Mouse (Mus musculus) natural killer cell, adult 2 months (primary cell): Measurements from ENCODE around the gene Snrpd2.
"Not testable (repeated sequence)": the region's sequence is repeated elsewhere in the genome, so short reads cannot be mapped to it uniquely, and the experiment has no call there.

ENCODE experiments used
- DNase-seq, 2 experiments: peaks; one replicate each; pipeline ENCODE4 v3.0.0; 2022; ENCODE audit warnings: low spot score in 2 of 2

Snrpd2 gene

GRCm38 (mm10) chr7:19148875-19149541 lies 514 bp upstream of the Snrpd2 start, which contains the start of gene Qpctl:
Gene Qpctl, minus strand, starts transcription at chr7:19149291.
- DNase-seq = peak; percentile 98 to 99

- DNase-seq = not testable (repeated sequence)
These were observed 1.6 kb downstream of the Snrpd2 start for GRCm38 (mm10) chr7:19151121-19151520.

- DNase-seq = no peak
These were observed 5.3 kb downstream of the Snrpd2 start for GRCm38 (mm10) chr7:19154796-19155195.

GRCm38 (mm10) chr7:19155825-19156475 lies 6.4 kb downstream of the Snrpd2 start:
- DNase-seq = no peak

- peak; percentile 85 to 92 for DNase-seq
These were observed 7.8 kb downstream of the Snrpd2 start for GRCm38 (mm10) chr7:19157160-19157800.

GRCm38 (mm10) chr7:19158601-19159000 lies 9.1 kb downstream of the Snrpd2 start:
- no peak for DNase-seq

GRCm38 (mm10) chr7:19159411-19159810 lies 9.9 kb downstream of the Snrpd2 start:
- no peak for DNase-seq

GRCm38 (mm10) chr7:19160115-19160514 lies 10.6 kb downstream of the Snrpd2 start:
- DNase-seq = no peak

- no peak for DNase-seq
These were observed 13.4 kb downstream of the Snrpd2 start for GRCm38 (mm10) chr7:19162928-19163327.

GRCm38 (mm10) chr7:19163752-19164151 lies 14.2 kb downstream of the Snrpd2 start:
- no peak for DNase-seq

- no peak for DNase-seq
These were observed 14.7 kb downstream of the Snrpd2 start for GRCm38 (mm10) chr7:19164189-19164588.

- DNase-seq = peak; percentile 17 to 33
These were observed 15.5 kb downstream of the Snrpd2 start for GRCm38 (mm10) chr7:19164978-19165377.

GRCm38 (mm10) chr7:19165656-19166423 lies 16.3 kb downstream of the Snrpd2 start, which contains the start of gene Gipr:
Gene Gipr, minus strand, starts transcription at chr7:19166127.
- no peak for DNase-seq

GRCm38 (mm10) chr7:19166990-19167389 lies 17.5 kb downstream of the Snrpd2 start:
- DNase-seq = no peak

GRCm38 (mm10) chr7:19169506-19169905 lies 20.0 kb downstream of the Snrpd2 start:
- DNase-seq = no peak

GRCm38 (mm10) chr7:19170142-19170541 lies 20.6 kb downstream of the Snrpd2 start:
- no peak for DNase-seq

GRCm38 (mm10) chr7:19171831-19172230 lies 22.3 kb downstream of the Snrpd2 start:
- no peak for DNase-seq

GRCm38 (mm10) chr7:19172874-19173273 lies 23.4 kb downstream of the Snrpd2 start:
- DNase-seq = peak; percentile 53 to 75

- no peak for DNase-seq
These were observed 26.4 kb downstream of the Snrpd2 start, which contains the start of gene Eml2 for GRCm38 (mm10) chr7:19175708-19176515. Gene Eml2, plus strand, starts transcription at chr7:19176421.

- DNase-seq = no peak
These were observed 27.0 kb downstream of the Snrpd2 start for GRCm38 (mm10) chr7:19176516-19176947.

GRCm38 (mm10) chr7:19177216-19177615 lies 27.7 kb downstream of the Snrpd2 start:
- no peak for DNase-seq
